Mouse (Mus musculus) cerebellum, adult 2 months (tissue): Measurements from ENCODE around the gene Xlr4b. TPM values are rescaled to one million over a fixed set of nuclear protein-coding genes. Genes with fewer than 3 reads are reported as not detected.
A peak's percentile ranks its signal among the peaks of the same experiment; 100 is the strongest.
"Not testable (repeated sequence)": the region's sequence is repeated elsewhere in the genome, so short reads cannot be mapped to it uniquely, and the experiment has no call there.

Experiments used
- DNase-seq, 2 experiments: peaks; one replicate each; pipeline ENCODE4 v3.0.0; 2021
- H3K27ac ChIP-seq: fragments of 200-500 bp; 2 replicates; pipeline ENCODE4 v1.5.1; 2012; ENCODE audit warnings: low read length, control low read depth, inconsistent platforms; ENCODE audit not compliant: insufficient read depth
- H3K27me3 ChIP-seq: fragments of 200-500 bp; 2 replicates; pipeline ENCODE4 v1.6.1; 2012; ENCODE audit warnings: inconsistent platforms, mild to moderate bottlenecking, low read length, moderate library complexity; ENCODE audit not compliant: control insufficient read depth, insufficient read depth
- H3K4me1 ChIP-seq: fragments of 200-500 bp; 2 replicates; pipeline ENCODE4 v1.6.1; 2011; ENCODE audit warnings: low read length; ENCODE audit not compliant: control insufficient read depth, insufficient read depth
- H3K4me3 ChIP-seq: fragments of 200-500 bp; replicated peaks from 2 replicates; pipeline ENCODE3; 2011; ENCODE audit warnings: mild to moderate bottlenecking, low read depth, low read length, control low read depth; ENCODE audit not compliant: insufficient read depth
- CTCF ChIP-seq: fragments of 200-500 bp; IDR thresholded peaks from 2 replicates; pipeline ENCODE4 v1.5.1; 2011; ENCODE audit warnings: low read depth, mild to moderate bottlenecking, control low read depth, low read length, moderate library complexity, borderline replicate concordance; ENCODE audit not compliant: insufficient read depth
- POLR2A ChIP-seq: fragments of 200-500 bp; IDR thresholded peaks from 2 replicates; pipeline ENCODE4 v1.6.1; 2011; ENCODE audit warnings: low read length, control low read depth, borderline replicate concordance; ENCODE audit not compliant: insufficient read depth
- WGBS: fragments of 180-500 bp; shearing (Covaris S2); methylation state at CpG from one replicate; pipeline ENCODE4 v1.1.7; 2018; 5-methylcytosine and 5-hydroxymethylcytosine counted together
- polyA plus RNA-seq: library from polyadenylated mRNA; depleted of rRNA; stranded (reverse); fragments of >200 nt; gene quantifications from 2 replicates; pipeline ENCODE4 v1.2.3, GENCODE M21; 2012; rRNA removed

Gene Xlr4b
- 0.29 and 0.54 TPM in 2 replicates for polyA plus RNA-seq

- not testable (repeated sequence) for H3K27me3 ChIP-seq, DNase-seq, H3K4me1 ChIP-seq, H3K4me3 ChIP-seq, H3K27ac ChIP-seq
- 83% methylated on average over 18 of the region's 19 CpGs for WGBS
Observed at GRCm38 (mm10) chrX:73213819-73214564, at the start of gene Xlr4b. Xlr4b (plus strand) TSS chrX:73214333.

GRCm38 (mm10) chrX:73176889-73177288, 37.2 kb upstream of the Xlr4b start, which contains the start of gene Spin2d:
Spin2d (minus strand) TSS chrX:73176989.
- H3K4me1 ChIP-seq, H3K27me3 ChIP-seq, H3K4me3 ChIP-seq, H3K27ac ChIP-seq, DNase-seq: not testable (repeated sequence)
- 93% methylated on average over 6 of the region's 15 CpGs for WGBS

GRCm38 (mm10) chrX:73191934-73192333, 22.2 kb upstream of the Xlr4b start, which contains the start of gene Xlr3b:
Xlr3b (plus strand) TSS chrX:73192207.
- H3K27ac ChIP-seq, H3K4me1 ChIP-seq, H3K27me3 ChIP-seq, H3K4me3 ChIP-seq: not testable (repeated sequence)
- 73% methylated on average over 12 of the region's 12 CpGs for WGBS
- peak; percentile 12 to 52 for DNase-seq

- DNase-seq = no peak
- Histone ChIP-seq H3K27ac (no peak overlapping the region), H3K4me1 (no peaks in the 10 kb centered on the region), H3K4me3 (no peak overlapping the region), H3K27me3 (no peaks in the 10 kb centered on the region)
- no peak for TF ChIP-seq CTCF
- no peak for TF ChIP-seq POLR2A
- 71% methylated on average over 1 of the region's 1 CpGs for WGBS
Observed at GRCm38 (mm10) chrX:73225365-73225764, 11.2 kb downstream of the Xlr4b start.

GRCm38 (mm10) chrX:73227914-73228605, 13.9 kb downstream of the Xlr4b start, which contains the start of gene F8a:
F8a (plus strand) TSS chrX:73228291.
- peak; percentile 85 to 86 for DNase-seq
- Histone ChIP-seq H3K27ac (peak within 1 kb of the TSS; percentile 93), H3K27me3 (no peaks in the 10 kb centered on the region), H3K4me3 (peak within 1 kb of the TSS; percentile 76), H3K4me1 (no peaks in the 10 kb centered on the region)
- WGBS = 10% methylated on average over 32 of the region's 39 CpGs
- no peak for TF ChIP-seq CTCF
- peak; percentile 74 for TF ChIP-seq POLR2A

- no peak for TF ChIP-seq CTCF
- 0 out of 2 replicates have a peak, but pooled peaks have one; percentile 4 for TF ChIP-seq POLR2A
- no peaks in the 10 kb centered on the region for H3K27me3 ChIP-seq
- peak overlapping the region; percentile 76 for H3K4me3 ChIP-seq
- peak overlapping the region; percentile 93 for H3K27ac ChIP-seq
- DNase-seq = peak; percentile 70 to 74
- WGBS = 11% methylated on average over 44 of the region's 51 CpGs
- H3K4me1 ChIP-seq = no peaks in the 10 kb centered on the region
Observed at GRCm38 (mm10) chrX:73228606-73229214, 14.6 kb downstream of the Xlr4b start.

- Histone ChIP-seq H3K27ac (peak overlapping the region; percentile 93), H3K27me3 (no peaks in the 10 kb centered on the region), H3K4me1 (no peaks in the 10 kb centered on the region), H3K4me3 (peak overlapping the region; percentile 76)
- WGBS = 12% methylated on average over 3 of the region's 3 CpGs
- no peak for DNase-seq
- TF ChIP-seq POLR2A (no peak), CTCF (no peak)
Observed at GRCm38 (mm10) chrX:73229288-73229687, 15.2 kb downstream of the Xlr4b start.

GRCm38 (mm10) chrX:73242821-73243325, 28.7 kb downstream of the Xlr4b start, which contains the start of gene Xlr4c:
Xlr4c (minus strand) TSS chrX:73243130.
- 90% methylated on average over 14 of the region's 14 CpGs for WGBS
- H3K27ac ChIP-seq, H3K4me3 ChIP-seq, DNase-seq, H3K27me3 ChIP-seq, H3K4me1 ChIP-seq: not testable (repeated sequence)

GRCm38 (mm10) chrX:73262428-73262827, 48.3 kb downstream of the Xlr4b start:
- not testable (repeated sequence) for H3K4me3 ChIP-seq, H3K27ac ChIP-seq, H3K4me1 ChIP-seq, DNase-seq, H3K27me3 ChIP-seq
- 61% methylated on average over 1 of the region's 2 CpGs for WGBS

- not testable (repeated sequence) for DNase-seq, H3K27ac ChIP-seq, H3K4me3 ChIP-seq, H3K27me3 ChIP-seq, H3K4me1 ChIP-seq
- 88% methylated on average over 14 of the region's 14 CpGs for WGBS
Observed at GRCm38 (mm10) chrX:73265270-73265669, 51.1 kb downstream of the Xlr4b start, which contains the start of gene Xlr3c. Xlr3c (minus strand) TSS chrX:73265390.
